Mouse (Mus musculus) CH12.LX (cell line): ENCODE measurements around the gene Aff1. TPM values are rescaled to one million over a fixed set of nuclear protein-coding genes. Genes with fewer than 3 reads are reported as not detected.

Source experiments
- DNase-seq: peaks from one replicate; pipeline ENCODE4 v3.0.0-alpha.2; 2013; ENCODE audit errors: extremely low read depth
- H3K27ac ChIP-seq: 2 replicates; pipeline ENCODE4 v1.5.1; 2012; ENCODE audit warnings: low read depth, mild to moderate bottlenecking, control low read depth, moderate library complexity; ENCODE audit not compliant: insufficient read depth
- H3K27me3 ChIP-seq: replicated peaks from 2 replicates; pipeline ENCODE3; 2012; ENCODE audit warnings: inconsistent platforms
- H3K36me3 ChIP-seq, 2 experiments: replicated peaks in 1 of 2; 2 replicates each; pipeline versions ENCODE3 to v1.6.1; 2012; ENCODE audit warnings: inconsistent platforms in 1 of 2, low read length in 1 of 2, mild to moderate bottlenecking in 1 of 2, mixed read lengths in 1 of 2, moderate library complexity in 1 of 2; ENCODE audit not compliant: control insufficient read depth in 1 of 2, insufficient read depth in 1 of 2
- H3K4me1 ChIP-seq, 2 experiments: 2 replicates each; pipeline ENCODE4 v1.6.1; 2012; ENCODE audit warnings: inconsistent platforms in 1 of 2, moderate library complexity in 1 of 2; ENCODE audit not compliant: insufficient read depth in 2 of 2, control insufficient read depth in 1 of 2
- H3K4me2 ChIP-seq: 2 replicates; pipeline ENCODE4 v1.6.1; 2012; ENCODE audit warnings: low read depth, mild to moderate bottlenecking, control low read depth; ENCODE audit not compliant: poor library complexity, insufficient read depth, severe bottlenecking
- H3K4me3 ChIP-seq, 3 experiments: fragments of 150-350 bp in 1 of 3; sonication (generic) in 1 of 3; replicated peaks in 1 of 3; 2 replicates each; pipeline versions ENCODE3 to v1.5.1; 2011 to 2012; ENCODE audit warnings: low read depth in 2 of 3, low read length in 2 of 3, mild to moderate bottlenecking in 2 of 3, moderate library complexity in 2 of 3, control low read depth in 1 of 3, improper control_type of control experiment in 1 of 3, inconsistent platforms in 1 of 3, mixed read lengths in 1 of 3; ENCODE audit not compliant: poor library complexity in 1 of 3
- H3K79me2 ChIP-seq: replicated peaks from 2 replicates; pipeline ENCODE4 v1.6.1; 2012; ENCODE audit warnings: mild to moderate bottlenecking, moderate library complexity; ENCODE audit not compliant: control insufficient read depth, poor library complexity, insufficient read depth, severe bottlenecking; ENCODE audit errors: extremely low read depth
- H3K9ac ChIP-seq: 2 replicates; pipeline ENCODE4 v1.6.1; 2012; ENCODE audit warnings: low read depth, mild to moderate bottlenecking, control low read depth, moderate library complexity; ENCODE audit not compliant: insufficient read depth
- H3K9me3 ChIP-seq: replicated peaks from 2 replicates; pipeline ENCODE3; 2012; ENCODE audit warnings: low read length, inconsistent platforms, mixed read lengths
- BHLHE40 ChIP-seq: IDR thresholded peaks from 2 replicates; pipeline ENCODE4 v1.6.1; 2011; ENCODE audit warnings: mild to moderate bottlenecking, low read depth, low read length, improper control_type of control experiment
- ELF1 ChIP-seq: IDR thresholded peaks from 2 replicates; pipeline ENCODE4 v1.6.1; 2014; ENCODE audit warnings: low read depth, mild to moderate bottlenecking, inconsistent platforms, low read length, improper control_type of control experiment
- EP300 ChIP-seq: IDR thresholded peaks from 2 replicates; pipeline ENCODE4 v1.6.1; 2011; ENCODE audit warnings: low read length, improper control_type of control experiment
- GABPA ChIP-seq: IDR thresholded peaks from 2 replicates; pipeline ENCODE4 v1.6.1; 2012; ENCODE audit warnings: low read depth, low read length, improper control_type of control experiment, inconsistent platforms; ENCODE audit not compliant: insufficient replicate concordance
- IRF4 ChIP-seq: IDR thresholded peaks from 2 replicates; pipeline ENCODE4 v1.6.1; 2014; ENCODE audit warnings: low read depth, mild to moderate bottlenecking, inconsistent platforms, low read length, improper control_type of control experiment
- JUN ChIP-seq: IDR thresholded peaks from 2 replicates; pipeline ENCODE4 v1.6.1; 2011; ENCODE audit warnings: low read depth, mild to moderate bottlenecking, low read length, improper control_type of control experiment, moderate library complexity; ENCODE audit not compliant: insufficient read depth
- MAZ ChIP-seq: IDR thresholded peaks from 2 replicates; pipeline ENCODE4 v1.6.1; 2012; ENCODE audit warnings: low read depth, mild to moderate bottlenecking, inconsistent platforms, low read length, improper control_type of control experiment, moderate library complexity
- MYC ChIP-seq: IDR thresholded peaks from 2 replicates; pipeline ENCODE4 v1.6.1; 2011; ENCODE audit warnings: low read depth, mild to moderate bottlenecking, improper control_type of control experiment, low read length
- NRF1 ChIP-seq: IDR thresholded peaks from 2 replicates; pipeline ENCODE4 v1.6.1; 2014; ENCODE audit warnings: low read depth, mild to moderate bottlenecking, inconsistent platforms, low read length, improper control_type of control experiment, moderate library complexity
- PAX5 ChIP-seq: IDR thresholded peaks from 2 replicates; pipeline ENCODE4 v1.6.1; 2012; ENCODE audit warnings: low read length, inconsistent platforms, mixed read lengths
- POLR2A ChIP-seq: IDR thresholded peaks from 2 replicates; pipeline ENCODE4 v1.6.1; 2011; ENCODE audit warnings: low read depth, mild to moderate bottlenecking, improper control_type of control experiment, low read length
- USF2 ChIP-seq: conservative IDR thresholded peaks from 2 replicates; pipeline ENCODE4 v1.6.1; 2011; ENCODE audit warnings: low read depth, low read length, improper control_type of control experiment
- ZMIZ1 ChIP-seq: IDR thresholded peaks from 2 replicates; pipeline ENCODE4 v1.6.1; 2012; ENCODE audit warnings: low read depth, mild to moderate bottlenecking, inconsistent platforms, low read length, improper control_type of control experiment
- ZNF384 ChIP-seq: IDR thresholded peaks from 2 replicates; pipeline ENCODE4 v1.6.1; 2012; ENCODE audit warnings: low read depth, low read length, improper control_type of control experiment, inconsistent platforms
- dilution Hi-C: fragments of 300-500 bp; cut with MboI; formaldehyde crosslinking; loops from 2 replicates; pipeline ENCODE4 v1.14.3; 2020; ENCODE audit warnings: low sequenced_read_pairs; ENCODE audit not compliant: extremely low pct_unique_long_range_greater_than_20kb, extremely low pct_ligation_motif_present
- in situ Hi-C: fragments of 300-500 bp; cut with MboI; formaldehyde crosslinking; loops from 3 replicates; pipeline ENCODE4 v1.14.3; 2019; ENCODE audit warnings: low sequenced_read_pairs, low pct_ligation_motif_present, low pct_unique_long_range_greater_than_20kb, mixed read lengths
- polyA plus RNA-seq: library from polyadenylated mRNA; unstranded; fragments of >175 nt; gene quantifications from 2 replicates; pipeline ENCODE4 v1.2.1, GENCODE M21; 2012; ENCODE audit warnings: low read depth; ENCODE audit not compliant: insufficient read length
- total RNA-seq, 2 experiments: library from RNA; depleted of rRNA; stranded (reverse); fragments of 300-350 nt in 1 of 2; fragments of >200 nt in 1 of 2; gene quantifications; 2 replicates each; pipeline ENCODE4 v1.2.3; 2012 to 2014

The Aff1 gene
- total and polyA plus RNA-seq, 3 experiments: 13.2 to 38.9 (median 21.8) TPM

- in situ Hi-C loops: no loop called here
- Histone ChIP-seq H3K9me3 (no peaks in the 10 kb centered on the region), H3K27me3 (no peaks in the 10 kb centered on the region)
- TF ChIP-seq NRF1: no peak
- TF ChIP-seq BHLHE40: peak; percentile 60
- peak; percentile 47; the same call in 1 of the 2 replicates for TF ChIP-seq ZNF384
- no peak for TF ChIP-seq MAZ
- TF ChIP-seq, all 38 proteins: peak for 2
- Histone ChIP-seq H3K36me3 (peaks cover 20 to 58% of the 10 kb centered on the region in 2 experiments), H3K4me3 (peak overlapping the region in 1 of 3 experiments; percentile 28), H3K79me2 (peaks cover 98% of the 10 kb centered on the region), H3K4me2 (peak overlapping the region; percentile 29; the same call in 1 of the 2 replicates), H3K4me1 (peaks cover 31 to 80% of the 10 kb centered on the region in 2 experiments), H3K9ac (no peak overlapping the region), H3K27ac (no peak overlapping the region; the same call in 1 of the 2 replicates)
- peak; percentile 51 for DNase-seq
- dilution Hi-C loops: no loop called here
Measured at GRCm38 (mm10) chr5:103779836-103780235, 87.7 kb downstream of the Aff1 start.

GRCm38 (mm10) chr5:103780266-103780665 is 88.1 kb downstream of the Aff1 start:
- Histone ChIP-seq H3K4me3 (no peak overlapping the region), H3K4me2 (no peak overlapping the region), H3K9ac (no peak overlapping the region), H3K79me2 (peaks cover 98% of the 10 kb centered on the region), H3K27me3 (no peaks in the 10 kb centered on the region), H3K27ac (no peak overlapping the region), H3K36me3 (peaks cover 24 to 58% of the 10 kb centered on the region in 2 experiments), H3K4me1 (peaks cover 31 to 77% of the 10 kb centered on the region in 2 experiments), H3K9me3 (no peaks in the 10 kb centered on the region)
- DNase-seq: no peak
- dilution Hi-C loops (no loop called here), in situ Hi-C loops (no loop called here)
- TF ChIP-seq GABPA (no peak), IRF4 (no peak), POLR2A (no peak)

DNA sequence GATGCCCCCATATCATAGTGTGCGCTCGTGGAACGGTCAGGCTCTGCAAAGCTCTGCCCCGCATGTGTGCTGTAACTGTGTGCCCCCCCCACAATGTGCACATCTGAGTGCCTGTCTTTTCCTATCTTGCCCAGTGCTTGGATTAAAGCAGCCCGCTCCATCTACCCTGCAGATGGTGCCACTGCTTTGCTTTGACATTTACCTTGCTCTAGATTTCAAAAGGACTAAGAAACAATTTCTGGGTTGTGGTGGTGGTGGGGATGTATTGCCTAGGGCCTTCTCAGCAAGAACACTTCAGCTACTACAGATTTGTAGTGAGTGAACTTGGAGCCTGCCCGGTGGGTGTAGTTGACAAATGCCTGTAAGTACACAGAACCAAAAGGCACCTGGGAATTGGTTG is 88.7 kb downstream of the Aff1 start:
- dilution Hi-C loops: no loop called here
- H3K27ac ChIP-seq: no peak overlapping the region
- peaks cover 96% of the 10 kb centered on the region for H3K79me2 ChIP-seq
- no peak overlapping the region for H3K9ac ChIP-seq
- no peaks in the 10 kb centered on the region for H3K9me3 ChIP-seq
- no peak for DNase-seq
- peaks cover 27 to 73% of the 10 kb centered on the region in 2 experiments for H3K4me1 ChIP-seq
- H3K4me3 ChIP-seq: no peak overlapping the region
- in situ Hi-C loops: no loop called here
- no peaks in the 10 kb centered on the region for H3K27me3 ChIP-seq
- H3K4me2 ChIP-seq: no peak overlapping the region
- H3K36me3 ChIP-seq: peaks cover 28 to 58% of the 10 kb centered on the region in 2 experiments
- TF ChIP-seq JUN (no peak), ELF1 (no peak), BHLHE40 (no peak), PAX5 (no peak), MAZ (no peak), MYC (no peak), ZMIZ1 (no peak), USF2 (no peak), EP300 (no peak)
